Mouse (Mus musculus): ENCODE measurements around the gene Slc1a5. TPM values are rescaled to one million over a fixed set of nuclear protein-coding genes. Genes with fewer than 3 reads are reported as not detected.

Gene Slc1a5
- total and polyA plus RNA-seq, 3 experiments, result 115 to 245 (median 174) TPM

DNA sequence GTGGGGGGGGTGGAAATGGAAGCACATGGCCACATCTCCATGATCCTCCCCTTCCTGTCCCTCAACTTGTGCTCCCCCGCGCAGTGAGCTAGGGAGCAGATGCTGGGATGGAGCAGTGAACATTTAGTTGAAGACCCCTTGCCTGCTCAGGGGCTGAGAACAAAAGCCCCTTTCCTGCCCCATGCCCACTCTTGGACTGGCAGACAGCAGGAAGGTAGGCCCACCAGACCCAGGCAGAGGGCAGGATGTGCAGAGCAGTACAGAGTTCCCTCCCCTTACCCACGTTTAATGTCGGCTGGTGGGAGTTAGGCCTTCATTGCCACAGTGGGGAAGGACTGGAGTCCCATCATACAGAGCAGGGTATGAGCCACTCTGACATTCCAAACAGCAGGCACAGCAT, 59.9 kb downstream of the Slc1a5 start:
- in situ Hi-C loops (cut with MboI; ENCODE audit: low pct_ligation_motif_present, low pct_unique_long_range_greater_than_20kb, low sequenced_read_pairs), result no loop called here
- Histone ChIP-seq H3K9me3 (replicated peaks; ENCODE audit: low read length) (no peaks in the 10 kb centered on the region), H3K27ac (ENCODE audit: insufficient read depth, low read depth) (peak overlapping the region; percentile 91), H3K9ac (ENCODE audit: insufficient read depth, low read depth) (peak overlapping the region; percentile 93; the same call in 1 of the 2 replicates), H3K4me2 (ENCODE audit: insufficient read depth, low read depth, poor library complexity, severe bottlenecking) (no peak overlapping the region), H3K4me1 (ENCODE audit: control insufficient read depth in 1 of 2, insufficient read depth in 2 of 2) (peaks cover 24 to 52% of the 10 kb centered on the region in 2 experiments), H3K27me3 (replicated peaks) (no peaks in the 10 kb centered on the region), H3K79me2 (replicated peaks; ENCODE audit: control insufficient read depth, extremely low read depth, insufficient read depth, poor library complexity, severe bottlenecking) (peaks cover 24% of the 10 kb centered on the region), H3K4me3 (replicated peaks in 1 of 3; ENCODE audit: low read depth in 2 of 3, low read length in 2 of 3, poor library complexity in 1 of 3) (peak overlapping the region in 1 of 3 experiments; percentile 12), H3K36me3 (replicated peaks in 1 of 2; ENCODE audit: control insufficient read depth in 1 of 2, insufficient read depth in 1 of 2, low read length in 1 of 2) (peaks cover 44 to 53% of the 10 kb centered on the region in 2 experiments)
- no peak for DNase-seq (ENCODE audit: extremely low read depth)
- TF ChIP-seq HCFC1 (IDR thresholded peaks at IDR 0.05; ENCODE audit: low read depth, low read length) (no peak), PAX5 (IDR thresholded peaks at IDR 0.05; ENCODE audit: low read length) (no peak), SMC3 (IDR thresholded peaks at IDR 0.05; ENCODE audit: low read depth, low read length) (no peak), ZMIZ1 (IDR thresholded peaks at IDR 0.05; ENCODE audit: low read depth, low read length) (no peak), TBP (conservative IDR thresholded peaks at IDR 0.05; ENCODE audit: low read depth, low read length) (no peak), RAD21 (IDR thresholded peaks at IDR 0.05; ENCODE audit: low read depth, low read length) (no peak), UBTF (IDR thresholded peaks at IDR 0.05; ENCODE audit: low read depth, low read length) (no peak), CTCF (conservative IDR thresholded peaks at IDR 0.05 in 1 of 2, IDR thresholded peaks at IDR 0.05 in 1 of 2; ENCODE audit: low read depth in 2 of 2, low read length in 2 of 2) (no peak), MAZ (IDR thresholded peaks at IDR 0.05; ENCODE audit: low read depth, low read length) (no peak), NRF1 (IDR thresholded peaks at IDR 0.05; ENCODE audit: low read depth, low read length) (no peak), USF2 (conservative IDR thresholded peaks at IDR 0.05; ENCODE audit: low read depth, low read length) (no peak), MEF2A (IDR thresholded peaks at IDR 0.05; ENCODE audit: borderline replicate concordance, low read depth, low read length) (no peak), CHD2 (IDR thresholded peaks at IDR 0.05; ENCODE audit: low read length) (no peak)
- dilution Hi-C loops (cut with MboI; ENCODE audit: extremely low pct_ligation_motif_present, extremely low pct_unique_long_range_greater_than_20kb, low sequenced_read_pairs), result no loop called here

DNA sequence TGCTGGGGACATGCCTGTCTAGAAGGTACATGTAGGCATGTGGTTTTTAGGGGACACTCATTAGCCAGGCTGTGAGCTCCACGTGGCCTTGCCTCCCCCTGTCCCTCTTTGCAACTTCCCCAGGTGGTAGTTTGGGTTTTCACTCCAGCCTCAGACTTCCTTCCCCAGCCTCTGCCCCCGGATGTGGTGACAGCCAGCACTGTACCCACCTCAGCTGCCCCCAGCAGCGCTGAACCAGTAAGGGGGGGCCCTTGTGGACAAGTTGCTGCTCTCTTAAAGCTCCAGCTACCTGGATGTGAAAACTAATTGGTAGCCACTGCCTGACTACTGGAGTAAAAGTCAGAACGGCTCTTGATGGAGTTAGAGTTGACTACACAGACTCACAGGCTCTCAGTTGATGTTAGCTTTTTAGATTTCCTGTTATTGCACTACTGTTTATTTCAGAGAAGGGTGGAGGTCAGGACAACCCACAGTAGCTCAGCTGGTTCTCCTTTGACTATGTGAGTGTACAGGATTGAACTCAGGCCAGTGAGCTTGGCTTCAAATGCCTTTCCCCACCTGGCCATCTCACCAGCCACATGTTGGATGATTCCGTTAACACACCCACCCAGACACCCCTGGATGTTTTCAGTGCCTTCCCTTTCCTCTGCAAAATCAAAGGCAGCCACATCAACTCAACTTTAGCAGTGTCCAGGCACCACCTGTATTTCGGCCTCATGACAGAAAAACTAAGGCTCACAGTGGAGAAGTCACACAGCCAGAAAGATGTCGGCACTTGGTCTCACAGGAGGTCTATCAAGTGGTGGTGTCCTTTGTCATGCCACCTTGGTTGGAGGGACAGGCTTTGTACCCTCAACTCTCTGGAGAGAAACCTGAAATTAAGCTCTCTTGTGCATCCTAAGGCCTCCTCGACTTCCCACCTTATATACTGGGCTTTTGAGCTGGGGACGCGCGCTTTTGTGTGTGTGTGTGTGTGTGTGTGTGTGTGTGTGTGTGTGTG, 60.7 kb downstream of the Slc1a5 start:
- H3K9me3 ChIP-seq (replicated peaks; ENCODE audit: low read length), result no peaks in the 10 kb centered on the region
- in situ Hi-C loops (cut with MboI; ENCODE audit: low pct_ligation_motif_present, low pct_unique_long_range_greater_than_20kb, low sequenced_read_pairs) (no loop called here), dilution Hi-C loops (cut with MboI; ENCODE audit: extremely low pct_ligation_motif_present, extremely low pct_unique_long_range_greater_than_20kb, low sequenced_read_pairs) (no loop called here)
- peak overlapping the region in 2 of 3 experiments; percentile 14 to 86 for H3K4me3 ChIP-seq (replicated peaks in 1 of 3; ENCODE audit: low read depth in 2 of 3, low read length in 2 of 3, poor library complexity in 1 of 3)
- H3K9ac ChIP-seq (ENCODE audit: insufficient read depth, low read depth), result peak overlapping the region; percentile 93
- peak overlapping the region; percentile 91 for H3K27ac ChIP-seq (ENCODE audit: insufficient read depth, low read depth)
- H3K36me3 ChIP-seq (replicated peaks in 1 of 2; ENCODE audit: control insufficient read depth in 1 of 2, insufficient read depth in 1 of 2, low read length in 1 of 2), result peaks cover 43 to 54% of the 10 kb centered on the region in 2 experiments
- H3K4me1 ChIP-seq (ENCODE audit: control insufficient read depth in 1 of 2, insufficient read depth in 2 of 2), result peaks cover 24 to 53% of the 10 kb centered on the region in 2 experiments
- H3K79me2 ChIP-seq (replicated peaks; ENCODE audit: control insufficient read depth, extremely low read depth, insufficient read depth, poor library complexity, severe bottlenecking), result peaks cover 24% of the 10 kb centered on the region
- H3K27me3 ChIP-seq (replicated peaks), result no peaks in the 10 kb centered on the region
- peak overlapping the region; percentile 88 for H3K4me2 ChIP-seq (ENCODE audit: insufficient read depth, low read depth, poor library complexity, severe bottlenecking)
- DNase-seq (ENCODE audit: extremely low read depth), result peak; percentile 80
- TF ChIP-seq TCF12 (IDR thresholded peaks at IDR 0.05; ENCODE audit: low read depth, low read length) (peak; percentile 73), KAT2A (IDR thresholded peaks at IDR 0.05; ENCODE audit: insufficient replicate concordance, low read length) (no peak), TBP (conservative IDR thresholded peaks at IDR 0.05; ENCODE audit: low read depth, low read length) (no peak), MEF2A (IDR thresholded peaks at IDR 0.05; ENCODE audit: borderline replicate concordance, low read depth, low read length) (no peak; the same call in 1 of the 2 replicates), BHLHE40 (IDR thresholded peaks at IDR 0.05; ENCODE audit: low read depth, low read length) (peak; percentile 67), UBTF (IDR thresholded peaks at IDR 0.05; ENCODE audit: low read depth, low read length) (no peak), ZKSCAN1 (IDR thresholded peaks at IDR 0.05; ENCODE audit: borderline replicate concordance, low read depth, low read length) (no peak), MAZ (IDR thresholded peaks at IDR 0.05; ENCODE audit: low read depth, low read length) (peak; percentile 98), E2F4 (IDR thresholded peaks at IDR 0.05; ENCODE audit: insufficient replicate concordance, low read depth, low read length) (no peak), HCFC1 (IDR thresholded peaks at IDR 0.05; ENCODE audit: low read depth, low read length) (peak; percentile 19; the same call in 1 of the 2 replicates), MYC (IDR thresholded peaks at IDR 0.05; ENCODE audit: low read depth, low read length) (peak; percentile 99), EP300 (IDR thresholded peaks at IDR 0.05; ENCODE audit: low read length) (peak; percentile 12), MAFK (IDR thresholded peaks at IDR 0.05; ENCODE audit: insufficient replicate concordance, low read length) (no peak), RAD21 (IDR thresholded peaks at IDR 0.05; ENCODE audit: low read depth, low read length) (no peak), CHD2 (IDR thresholded peaks at IDR 0.05; ENCODE audit: low read length) (no peak), ETS1 (conservative IDR thresholded peaks at IDR 0.05; ENCODE audit: low read depth, low read length) (peak; percentile 63), SMC3 (IDR thresholded peaks at IDR 0.05; ENCODE audit: low read depth, low read length) (no peak), ZC3H11A (IDR thresholded peaks at IDR 0.05; ENCODE audit: low read depth, low read length) (no peak), USF2 (conservative IDR thresholded peaks at IDR 0.05; ENCODE audit: low read depth, low read length) (peak; percentile 45; the same call in 1 of the 2 replicates), CHD1 (IDR thresholded peaks at IDR 0.05; ENCODE audit: low read depth, low read length) (no peak), PAX5 (IDR thresholded peaks at IDR 0.05; ENCODE audit: low read length) (no peak), ZMIZ1 (IDR thresholded peaks at IDR 0.05; ENCODE audit: low read depth, low read length) (no peak), NRF1 (IDR thresholded peaks at IDR 0.05; ENCODE audit: low read depth, low read length) (no peak), POLR2A (IDR thresholded peaks at IDR 0.05; ENCODE audit: low read depth, low read length) (peak; percentile 41; the same call in 1 of the 2 replicates), RCOR1 (conservative IDR thresholded peaks at IDR 0.05; ENCODE audit: low read depth, low read length) (no peak), POLR2AphosphoS2 (IDR thresholded peaks at IDR 0.05; ENCODE audit: low read depth, low read length) (peak; percentile 57; the same call in 1 of the 2 replicates)
